Mouse (Mus musculus): ENCODE measurements at regions not wholly inside any gene's neighbourhood (a gene's known extent, or its start where the extent isn't known, plus 50 kb on each side); places are given as distances from the start of the nearest gene placed in this dataset.
"Not testable (repeated sequence)": the region's sequence is repeated elsewhere in the genome, so short reads cannot be mapped to it uniquely, and the experiment has no call there.

DNA sequence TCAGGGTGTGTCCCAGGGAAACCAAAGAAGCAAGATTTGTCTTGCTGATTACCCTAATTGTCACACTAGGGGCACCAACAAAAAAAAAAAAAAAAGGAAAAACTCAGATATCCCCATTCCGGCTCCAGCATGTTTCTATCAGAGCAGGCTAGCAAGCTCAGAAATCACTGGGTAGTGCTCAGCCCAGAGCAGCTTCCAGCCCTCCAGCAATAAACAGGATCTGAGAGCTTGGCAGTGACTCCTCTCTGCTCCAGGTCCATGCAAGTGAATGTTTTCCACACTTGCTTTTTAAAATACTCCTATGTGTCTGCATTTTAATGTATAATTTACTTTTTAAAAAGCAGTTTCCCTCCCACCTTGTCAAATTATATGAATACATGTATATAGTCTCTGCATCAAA lies 290.8 kb downstream of the Car8 start:
- no peak for DNase-seq (ENCODE audit: low spot score in 2 of 2)

DNA sequence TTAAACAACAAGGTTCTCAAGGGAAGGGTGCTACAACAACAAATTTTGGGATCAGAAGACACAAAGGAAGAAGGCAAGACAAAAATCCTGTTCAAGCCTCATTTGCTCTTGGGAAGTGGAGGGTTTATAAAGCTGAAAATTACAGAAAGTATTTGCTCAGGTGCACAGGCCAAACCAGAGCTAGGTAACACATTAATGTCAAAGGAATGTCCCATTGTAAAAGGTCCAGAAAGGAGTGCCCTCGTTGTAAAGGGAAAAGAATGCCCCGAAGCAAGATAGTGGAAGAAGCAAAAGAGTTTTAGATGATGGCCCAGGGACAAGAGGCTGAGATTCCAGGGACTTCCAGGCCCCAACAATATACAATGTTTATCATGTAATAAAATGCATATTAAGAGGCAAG lies 317.3 kb downstream of the Car8 start:
- no peak for DNase-seq (ENCODE audit: low spot score in 2 of 2)

DNA sequence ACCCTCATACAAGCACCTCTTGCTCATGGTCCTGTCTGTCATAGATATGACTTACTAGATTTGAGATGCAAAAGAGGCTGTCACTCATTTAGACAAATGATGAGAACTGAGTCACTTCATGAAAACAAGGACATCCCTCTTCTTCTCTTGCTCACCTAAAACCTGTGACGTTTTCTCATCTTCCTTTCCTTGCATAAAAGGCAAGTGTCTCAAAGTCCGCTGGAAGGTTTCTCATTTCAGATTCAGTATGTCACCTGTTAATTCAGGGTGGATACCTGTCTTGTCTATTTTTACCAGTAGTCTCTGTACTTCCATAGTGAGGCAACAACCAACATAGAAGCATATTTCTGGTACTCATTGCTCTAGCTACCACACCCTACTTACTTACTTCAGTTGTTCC lies 325.6 kb downstream of the Car8 start:
- DNase-seq (ENCODE audit: low spot score in 2 of 2): no peak

DNA sequence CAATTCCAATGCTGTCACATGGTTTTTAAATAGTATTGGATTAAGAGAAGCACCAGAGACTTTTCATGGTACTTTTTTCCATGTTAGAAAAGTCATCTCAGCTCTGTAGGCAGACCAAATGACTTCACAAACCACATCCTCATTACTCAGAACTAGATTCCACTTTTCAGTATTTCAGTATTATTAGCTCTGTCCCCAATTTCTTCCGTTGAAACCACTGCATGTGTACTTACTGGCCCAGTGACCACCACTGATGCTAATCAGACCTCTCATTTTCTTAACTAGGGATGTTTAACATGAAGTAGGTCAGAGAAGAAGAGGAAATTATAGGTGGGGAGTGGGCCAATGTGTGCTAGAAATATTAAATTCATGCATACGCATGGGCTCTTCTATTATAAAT lies 326.2 kb downstream of the Car8 start:
- no peak for DNase-seq (ENCODE audit: low spot score in 2 of 2)

DNA sequence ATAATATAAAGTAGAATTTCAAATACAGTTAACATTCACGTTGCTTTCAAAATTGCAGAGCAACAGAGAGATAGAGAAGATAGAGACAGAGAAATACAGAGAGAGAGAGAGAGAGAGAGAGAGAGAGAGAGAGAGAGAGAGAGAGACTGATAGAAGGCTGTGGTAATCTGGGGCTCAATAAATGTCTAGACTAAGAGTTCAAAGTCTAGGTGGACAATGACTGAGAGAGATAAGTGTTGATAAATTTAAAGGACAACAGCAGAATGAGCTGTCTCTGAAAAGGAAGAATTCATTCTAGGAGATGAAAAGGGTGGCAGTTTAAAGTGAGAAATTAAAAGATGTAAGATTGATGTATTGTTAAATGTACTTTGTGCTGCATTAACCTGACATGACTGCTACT lies 335.7 kb downstream of the Car8 start:
- no peak for DNase-seq (ENCODE audit: low spot score in 2 of 2)

DNA sequence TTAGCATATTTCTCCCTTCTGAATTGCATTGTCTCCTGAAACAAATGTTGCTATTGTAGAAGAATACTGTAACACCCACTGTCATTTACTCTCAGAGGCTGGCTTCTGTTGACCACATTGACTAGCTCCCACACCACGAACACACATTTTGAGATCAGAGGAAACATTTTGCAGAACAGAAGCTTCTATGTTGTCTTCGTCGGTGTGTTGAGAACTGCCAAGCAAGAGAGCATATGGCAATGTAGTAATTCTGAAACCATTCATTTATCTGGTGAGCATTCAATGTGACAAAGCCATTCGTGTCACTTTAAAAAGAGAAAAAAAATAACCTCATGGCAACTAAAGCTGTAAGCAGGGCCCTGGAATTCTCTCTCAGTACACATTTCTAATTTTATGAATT lies 343.9 kb downstream of the Car8 start:
- DNase-seq (ENCODE audit: low spot score in 2 of 2): no peak

DNA sequence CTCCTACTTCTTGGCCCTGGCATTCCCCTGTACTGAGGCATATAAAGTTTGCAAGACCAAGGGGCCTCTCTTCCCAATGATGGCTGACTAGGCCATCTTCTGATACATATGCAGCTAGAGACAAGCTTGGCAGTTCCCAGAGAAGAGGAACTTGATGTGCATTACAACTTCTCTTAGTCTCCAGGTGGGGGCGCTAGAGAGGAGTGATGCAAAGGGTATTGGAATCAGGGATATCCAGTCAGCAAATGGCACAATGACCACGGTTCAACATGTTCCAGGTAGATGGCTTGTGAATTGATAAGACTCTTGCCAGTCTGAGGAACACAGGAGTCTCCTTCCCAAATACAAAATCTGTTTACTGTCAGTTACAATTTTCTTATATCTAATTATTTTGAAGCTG lies 347.7 kb downstream of the Car8 start:
- no peak for DNase-seq (ENCODE audit: low spot score in 2 of 2)

DNA sequence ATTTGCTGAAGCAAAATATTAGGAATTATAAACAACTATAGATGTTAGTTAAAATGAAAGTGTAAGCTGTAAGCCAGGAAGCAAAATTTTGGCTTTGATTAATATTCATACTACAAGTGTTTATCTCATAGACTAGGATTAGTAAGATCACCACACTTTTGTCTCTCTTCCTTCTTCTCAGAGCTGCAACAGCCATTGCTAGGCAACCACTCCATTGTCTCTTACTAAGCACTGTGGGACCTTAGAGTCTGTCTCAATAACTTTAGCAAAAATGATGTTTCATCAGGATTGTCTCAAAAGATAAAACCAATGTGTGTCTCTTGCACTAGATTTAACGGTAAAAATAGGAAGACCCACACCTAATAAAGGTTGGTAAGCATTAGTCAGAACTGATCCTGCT lies 384.3 kb downstream of the Car8 start:
- DNase-seq (ENCODE audit: low spot score in 2 of 2): no peak

DNA sequence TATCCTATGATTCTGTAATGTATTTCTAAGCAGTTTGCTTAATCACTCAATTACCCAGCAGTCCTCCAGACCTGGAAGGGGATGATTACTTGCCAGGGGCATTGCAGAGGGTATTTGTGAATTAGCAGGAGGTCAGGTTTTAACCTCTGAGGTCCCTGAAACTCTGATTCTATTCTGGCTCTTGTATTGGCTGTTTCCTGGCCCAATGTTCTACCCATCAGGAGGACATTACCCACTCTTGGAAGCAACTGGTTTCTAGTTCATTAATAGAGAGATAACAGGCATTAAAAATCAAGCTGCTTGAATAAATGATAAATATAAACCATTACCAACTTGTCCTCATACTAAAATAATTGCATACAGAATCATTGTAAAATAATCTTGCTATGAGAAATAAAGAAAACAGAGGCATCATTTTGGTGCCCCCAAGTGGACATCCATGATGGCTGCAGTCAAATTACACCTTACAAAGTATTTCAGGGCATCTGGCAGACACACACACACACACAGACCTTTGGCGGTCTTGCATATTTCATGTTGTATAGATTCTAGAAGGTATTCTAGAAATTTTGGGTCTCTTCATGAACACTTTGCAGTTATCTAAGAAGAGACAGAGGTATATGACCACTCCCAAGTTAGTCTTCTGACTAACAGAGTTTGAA lies 385.6 kb downstream of the Car8 start:
- DNase-seq (ENCODE audit: low spot score in 2 of 2): peak; percentile 48 to 54

DNA sequence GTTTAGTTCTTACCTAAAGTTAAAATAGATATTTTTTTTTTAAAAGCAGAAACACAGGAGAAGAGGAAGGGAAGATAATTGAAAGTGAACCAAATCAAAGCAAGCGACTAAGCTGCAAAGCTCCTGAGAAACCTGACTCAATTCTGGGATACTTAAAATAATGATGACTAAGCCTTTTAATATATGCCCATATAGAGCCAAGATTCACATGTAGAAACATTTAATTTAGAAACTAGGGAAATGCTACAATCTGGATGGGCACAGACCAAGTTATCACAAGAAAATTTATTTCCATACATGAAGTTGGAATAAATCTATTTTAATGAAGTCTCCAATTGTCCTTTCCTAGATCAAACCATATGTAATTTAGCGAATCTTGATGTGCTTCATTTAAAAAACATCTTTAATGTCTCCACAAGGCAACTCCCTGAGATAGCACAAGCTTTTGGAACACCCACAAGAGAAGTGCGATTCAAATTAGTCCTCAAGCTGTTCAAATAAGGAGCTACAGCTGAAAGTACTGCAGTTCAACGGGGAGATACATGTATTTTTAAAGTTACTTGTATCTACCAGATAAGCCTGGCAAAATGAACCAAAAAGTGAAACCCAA lies 386.7 kb downstream of the Car8 start:
- DNase-seq (ENCODE audit: low spot score in 2 of 2): peak in 1 of 2 experiments; percentile 22

DNA sequence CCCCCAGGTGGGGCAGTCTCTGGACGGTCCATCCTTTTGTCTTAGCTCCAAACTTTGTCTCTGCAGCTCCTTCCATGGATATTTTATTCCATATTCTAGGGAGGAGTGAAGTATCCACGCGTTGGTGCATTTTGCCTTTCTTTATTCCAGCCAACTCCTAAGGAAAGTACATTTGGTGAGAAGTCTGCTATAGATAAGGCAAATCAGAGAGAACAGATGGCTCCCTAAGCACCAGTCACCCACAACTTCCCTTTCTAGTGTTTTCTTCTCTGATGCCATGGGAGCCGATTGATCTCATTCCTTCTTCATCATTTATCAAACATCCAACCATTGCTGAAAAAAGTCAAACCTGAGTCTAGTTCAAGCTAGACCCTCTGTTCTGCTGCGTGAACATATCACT lies 391.4 kb downstream of the Car8 start:
- DNase-seq (ENCODE audit: low spot score in 2 of 2): no peak

DNA sequence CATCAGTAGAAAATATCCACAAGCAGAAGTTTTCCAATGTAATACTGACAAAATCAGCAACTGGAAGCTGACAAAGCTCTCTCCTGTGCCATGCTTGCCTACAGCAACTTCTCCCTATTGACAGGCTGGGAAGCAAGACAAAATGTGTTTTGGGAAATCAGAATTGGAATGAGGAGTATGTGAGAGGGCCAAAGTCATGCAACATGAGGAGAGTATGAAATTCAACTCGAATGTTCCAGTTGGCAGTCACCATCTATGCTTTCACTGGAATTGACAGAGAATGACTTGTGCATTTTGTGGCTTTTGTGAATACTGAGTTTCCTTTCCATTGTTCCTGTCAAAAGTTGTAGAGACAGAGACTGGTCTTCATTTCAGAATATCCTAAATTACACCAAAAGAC lies 409.7 kb downstream of the Car8 start:
- no peak for DNase-seq (ENCODE audit: low spot score in 2 of 2)

DNA sequence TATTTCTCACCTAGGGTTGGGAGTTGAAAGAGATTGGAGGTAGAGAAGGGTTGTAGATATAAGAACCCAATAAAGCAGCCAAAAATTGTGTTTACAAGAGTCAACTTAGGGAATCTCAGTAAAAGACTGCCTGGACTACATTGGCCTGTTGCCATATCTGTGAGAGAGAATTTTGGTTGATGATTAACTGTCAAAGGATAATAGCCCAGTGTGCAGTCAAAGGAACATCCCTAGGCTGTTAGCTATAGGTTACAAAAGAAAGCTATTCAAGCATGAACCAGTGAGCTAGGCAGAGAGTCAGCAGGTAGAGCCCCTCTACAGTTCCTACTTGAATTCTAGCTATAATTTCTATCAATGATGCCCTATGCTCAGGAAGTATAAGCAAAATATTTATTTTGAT lies 419.0 kb downstream of the Car8 start:
- no peak for DNase-seq (ENCODE audit: low spot score in 2 of 2)

DNA sequence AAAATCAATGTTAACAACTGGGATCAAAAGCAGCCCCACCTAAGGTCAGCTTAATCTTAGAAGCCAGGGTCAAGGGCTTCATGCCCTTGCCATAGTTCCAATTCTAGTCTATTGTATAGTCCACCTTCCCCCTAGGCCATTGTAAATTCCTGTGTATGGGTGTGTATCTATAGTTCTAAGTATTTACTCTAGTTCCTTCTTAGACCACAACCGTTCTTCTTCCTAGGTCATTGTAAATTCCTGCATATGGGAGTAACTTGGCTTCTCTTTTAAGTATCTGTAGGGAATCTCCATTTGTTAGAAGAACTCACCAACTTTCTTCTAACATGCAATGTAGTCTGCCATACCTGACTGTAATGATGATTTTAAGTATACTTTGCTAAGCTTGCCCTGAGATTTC lies 461.1 kb downstream of the Car8 start:
- not testable (repeated sequence) for DNase-seq (ENCODE audit: low spot score in 2 of 2)

DNA sequence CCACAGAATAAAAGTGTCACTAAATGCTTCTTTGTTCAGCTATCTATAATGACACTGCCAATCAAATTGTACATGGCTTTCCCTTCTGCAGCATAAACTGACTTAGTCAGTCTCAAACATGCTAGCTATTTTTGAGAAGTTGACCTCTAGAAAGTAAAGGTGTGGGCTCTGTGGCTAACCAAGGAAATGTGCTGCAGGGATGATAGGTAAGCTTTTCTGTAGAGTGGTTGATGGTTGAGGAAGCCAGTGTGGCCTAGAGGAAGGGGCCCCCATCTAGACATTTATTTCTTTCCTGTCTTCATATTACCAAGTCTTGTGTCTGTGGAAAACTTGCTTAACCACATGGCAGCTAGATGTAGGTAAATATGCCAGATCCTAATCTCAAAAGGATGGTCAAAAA lies 483.4 kb downstream of the Car8 start:
- no peak for DNase-seq (ENCODE audit: low spot score in 2 of 2)

DNA sequence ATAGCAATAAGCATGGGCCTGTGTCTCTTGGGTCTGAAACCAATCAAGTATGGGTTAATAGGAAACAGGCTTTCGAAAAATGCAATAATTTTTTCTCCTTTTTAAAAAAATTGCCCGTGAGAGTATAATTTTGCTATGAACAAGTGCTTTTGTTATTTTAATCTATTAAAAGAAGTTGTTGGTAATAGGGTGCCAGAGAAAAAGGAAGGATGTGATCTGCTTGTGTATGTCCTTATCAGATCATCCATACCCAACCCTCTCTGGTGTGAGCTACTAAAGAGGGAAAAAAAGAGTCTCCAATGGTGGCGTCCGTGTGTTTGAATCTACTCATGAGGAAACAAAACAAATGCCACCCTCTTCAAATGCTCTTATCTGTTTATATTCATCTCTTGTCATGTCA lies 484.9 kb downstream of the Car8 start:
- DNase-seq (ENCODE audit: low spot score in 2 of 2): no peak

DNA sequence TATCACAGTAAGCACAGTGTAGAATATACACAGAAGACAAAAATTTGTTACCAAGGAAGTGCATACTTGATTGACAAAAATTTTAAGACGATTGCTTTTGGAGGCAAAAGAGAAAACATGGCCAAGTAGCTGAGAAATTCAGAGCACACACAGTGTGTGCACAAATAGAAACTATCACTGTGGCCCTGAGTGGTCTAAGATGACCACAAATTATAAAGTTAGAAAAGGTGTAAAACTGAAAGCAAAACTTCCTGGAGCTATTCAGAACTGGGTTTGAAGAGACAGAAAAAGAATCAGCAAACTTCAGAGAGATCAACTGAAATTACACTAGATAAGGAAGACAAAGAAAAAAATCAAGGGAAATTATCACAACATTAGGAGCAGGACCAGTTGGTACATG lies 487.6 kb downstream of the Car8 start:
- DNase-seq (ENCODE audit: low spot score in 2 of 2): no peak

DNA sequence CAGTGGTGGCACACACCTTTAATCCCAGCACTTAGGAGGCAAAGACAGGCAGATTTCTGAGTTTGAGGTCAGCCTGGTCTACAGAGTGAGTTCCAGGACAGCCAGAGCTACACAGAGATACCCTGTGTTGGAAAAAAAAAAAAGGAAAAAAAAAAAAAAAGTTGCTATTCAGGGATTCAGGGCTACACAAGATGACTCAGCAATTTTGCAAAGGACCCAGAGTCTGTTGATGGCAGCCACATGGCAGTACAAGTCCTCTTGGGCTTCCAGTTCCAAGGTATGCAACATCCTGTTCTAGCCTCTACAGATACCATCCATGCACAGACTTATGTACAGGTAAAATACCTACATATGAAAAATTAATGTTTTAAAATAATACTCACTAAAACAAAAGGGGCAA lies 515.9 kb downstream of the Car8 start:
- DNase-seq (ENCODE audit: low spot score in 2 of 2): no peak

DNA sequence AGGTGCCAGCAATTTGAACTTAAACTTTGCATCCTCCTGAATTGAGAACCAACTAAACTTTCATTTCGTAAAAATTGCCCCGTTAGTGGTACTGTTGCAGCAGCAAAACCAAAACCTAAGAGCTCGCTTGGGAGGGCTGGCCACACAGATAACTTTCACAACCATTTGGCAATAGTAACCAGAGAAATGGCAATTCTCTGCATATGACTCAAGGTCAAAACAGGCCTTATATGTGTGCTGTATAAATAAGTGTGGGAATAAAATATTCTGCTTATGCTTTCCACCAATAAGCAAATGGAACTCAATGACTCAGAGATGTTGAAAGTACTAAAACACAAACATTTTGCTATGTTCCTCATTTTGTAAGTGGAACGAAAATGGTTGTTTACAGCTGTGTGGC lies 550.3 kb downstream of the Car8 start:
- no peak for DNase-seq (ENCODE audit: low spot score in 2 of 2)

DNA sequence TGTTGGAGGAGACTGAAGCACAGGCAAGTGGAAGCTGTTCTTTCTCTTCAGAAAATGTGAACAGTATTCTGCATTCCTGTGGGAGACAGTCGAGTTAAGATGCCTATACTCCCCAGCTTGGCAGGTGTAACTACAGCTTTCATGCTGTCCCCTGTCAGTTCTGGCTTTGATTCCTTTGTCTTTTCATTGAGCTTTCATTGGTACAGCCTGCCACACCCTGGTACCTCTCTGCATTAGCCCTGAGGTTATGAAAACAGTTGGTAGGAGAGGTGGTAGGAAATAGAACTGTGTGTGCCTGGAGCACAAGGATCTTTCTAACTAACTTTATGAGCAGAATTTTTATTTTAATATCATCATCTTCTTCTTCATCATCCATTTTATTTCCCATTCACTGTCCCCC lies 551.6 kb downstream of the Car8 start:
- no peak for DNase-seq (ENCODE audit: low spot score in 2 of 2)

DNA sequence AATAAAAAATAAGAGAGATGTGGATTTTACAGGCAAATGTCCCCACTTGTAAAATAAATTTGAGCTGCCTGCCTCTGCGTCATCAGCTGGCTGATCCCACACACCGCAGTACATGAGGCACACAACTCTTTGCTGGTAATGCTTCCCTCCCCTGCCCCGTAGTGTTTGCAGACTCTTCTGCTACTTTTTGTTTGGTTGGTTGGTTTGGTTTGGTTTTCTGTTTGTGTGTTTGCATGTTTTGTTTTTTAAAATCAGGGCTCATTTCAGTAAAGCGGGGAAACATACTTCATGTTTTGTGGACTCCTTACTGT lies 568.1 kb downstream of the Car8 start:
- DNase-seq (ENCODE audit: low spot score in 2 of 2): peak in 1 of 2 experiments; percentile 11

DNA sequence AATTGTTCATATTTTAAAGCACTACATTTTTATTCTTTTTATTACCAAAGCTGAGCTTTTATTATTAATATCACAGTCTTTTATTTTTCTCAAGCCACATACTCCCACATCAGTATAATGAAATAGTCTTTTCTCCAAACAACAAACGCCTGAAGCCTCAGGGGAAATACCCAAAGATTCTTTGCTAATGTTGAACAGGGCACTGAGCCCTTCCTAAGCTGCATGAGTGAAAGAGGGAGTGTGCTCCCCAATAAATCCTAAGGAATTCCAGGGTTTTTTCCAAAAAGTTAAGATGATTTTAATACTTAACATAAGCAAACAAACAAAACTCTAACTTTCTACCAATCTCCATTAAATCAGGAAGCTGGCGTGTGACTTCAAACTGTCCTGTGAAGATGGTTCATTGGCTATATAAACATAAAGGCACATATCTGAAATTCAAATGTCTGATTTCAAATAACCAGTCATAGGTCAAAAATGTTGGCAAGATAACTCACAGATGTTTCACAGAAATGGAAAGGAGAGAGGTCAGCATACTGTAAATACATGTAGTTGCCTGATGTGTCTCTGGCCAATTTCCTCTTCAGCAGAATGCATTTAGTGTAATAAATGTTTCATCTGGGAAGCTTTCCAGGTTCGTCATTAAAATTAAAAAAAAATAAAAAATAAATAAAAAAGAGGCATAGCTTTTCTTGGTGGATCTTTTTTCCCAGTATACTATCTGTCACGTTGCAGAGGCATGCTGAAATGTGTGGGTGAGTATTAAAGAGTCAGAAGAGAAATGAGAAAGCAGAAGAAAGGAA lies 568.6 kb downstream of the Car8 start:
- no peak for DNase-seq (ENCODE audit: low spot score in 2 of 2)
